Mouse (Mus musculus) G1E-ER4 (cell line): ENCODE results near the gene Gabpb1. TPM values are rescaled to one million over a fixed set of nuclear protein-coding genes. Genes with fewer than 3 reads are reported as not detected.

Source experiments
- GATA1 ChIP-seq: IDR thresholded peaks from one replicate; pipeline ENCODE4 v1.8.0; 2012; ENCODE audit warnings: low read length, inconsistent platforms
- polyA plus RNA-seq: library from polyadenylated mRNA; stranded (reverse); fragments of >175 nt; gene quantifications from 2 replicates; pipeline ENCODE4 v1.2.3, GENCODE M21; 2012

The Gabpb1 gene
- polyA plus RNA-seq, 1 experiment = 6.9 TPM

- TF ChIP-seq GATA1 = no peak
Observed at GRCm38 (mm10) chr2:126668621-126669252, 7.4 kb downstream of the Gabpb1 start.

GRCm38 (mm10) chr2:126665984-126666383 lies 10.2 kb downstream of the Gabpb1 start:
- no peak for TF ChIP-seq GATA1

GRCm38 (mm10) chr2:126663481-126663880 lies 12.7 kb downstream of the Gabpb1 start:
- no peak for TF ChIP-seq GATA1

GRCm38 (mm10) chr2:126652929-126653328 lies 23.2 kb downstream of the Gabpb1 start:
- no peak for TF ChIP-seq GATA1

GRCm38 (mm10) chr2:126647762-126648161 lies 28.4 kb downstream of the Gabpb1 start:
- TF ChIP-seq GATA1 = no peak

- no peak for TF ChIP-seq GATA1
Observed at GRCm38 (mm10) chr2:126646461-126646860, 29.7 kb downstream of the Gabpb1 start.

- no peak for TF ChIP-seq GATA1
Observed at GRCm38 (mm10) chr2:126644768-126645167, 31.4 kb downstream of the Gabpb1 start.

- no peak for TF ChIP-seq GATA1
Observed at GRCm38 (mm10) chr2:126640298-126640697, 35.8 kb downstream of the Gabpb1 start.

- peak; percentile 54 for TF ChIP-seq GATA1
Observed at GRCm38 (mm10) chr2:126635939-126636823, 40.0 kb downstream of the Gabpb1 start.

- no peak for TF ChIP-seq GATA1
Observed at GRCm38 (mm10) chr2:126633165-126633564, 43.0 kb downstream of the Gabpb1 start.

- TF ChIP-seq GATA1 = no peak
Observed at GRCm38 (mm10) chr2:126628455-126628995, 47.6 kb downstream of the Gabpb1 start.

GRCm38 (mm10) chr2:126623138-126623537 lies 53.0 kb downstream of the Gabpb1 start:
- TF ChIP-seq GATA1 = no peak

- no peak for TF ChIP-seq GATA1
Observed at GRCm38 (mm10) chr2:126622455-126622854, 53.7 kb downstream of the Gabpb1 start.

GRCm38 (mm10) chr2:126619249-126619704 lies 56.9 kb downstream of the Gabpb1 start, which contains the start of gene Hdc:
Hdc (minus strand) TSS chr2:126619299.
- peak; percentile 24 for TF ChIP-seq GATA1

- TF ChIP-seq GATA1 = no peak
Observed at GRCm38 (mm10) chr2:126618470-126619179, 57.5 kb downstream of the Gabpb1 start.

GRCm38 (mm10) chr2:126615355-126615754 lies 60.8 kb downstream of the Gabpb1 start:
- TF ChIP-seq GATA1 = no peak
